Mouse (Mus musculus): ENCODE data around the gene Tmem210. TPM values are rescaled to one million over a fixed set of nuclear protein-coding genes. Genes with fewer than 3 reads are reported as not detected.
A peak's percentile ranks its signal among the peaks of the same experiment; 100 is the strongest.
"Not testable (repeated sequence)": the region's sequence is repeated elsewhere in the genome, so short reads cannot be mapped to it uniquely, and the experiment has no call there.

Gene Tmem210
- polyA plus RNA-seq, 1 experiment from 2014 or later: not detected

DNA sequence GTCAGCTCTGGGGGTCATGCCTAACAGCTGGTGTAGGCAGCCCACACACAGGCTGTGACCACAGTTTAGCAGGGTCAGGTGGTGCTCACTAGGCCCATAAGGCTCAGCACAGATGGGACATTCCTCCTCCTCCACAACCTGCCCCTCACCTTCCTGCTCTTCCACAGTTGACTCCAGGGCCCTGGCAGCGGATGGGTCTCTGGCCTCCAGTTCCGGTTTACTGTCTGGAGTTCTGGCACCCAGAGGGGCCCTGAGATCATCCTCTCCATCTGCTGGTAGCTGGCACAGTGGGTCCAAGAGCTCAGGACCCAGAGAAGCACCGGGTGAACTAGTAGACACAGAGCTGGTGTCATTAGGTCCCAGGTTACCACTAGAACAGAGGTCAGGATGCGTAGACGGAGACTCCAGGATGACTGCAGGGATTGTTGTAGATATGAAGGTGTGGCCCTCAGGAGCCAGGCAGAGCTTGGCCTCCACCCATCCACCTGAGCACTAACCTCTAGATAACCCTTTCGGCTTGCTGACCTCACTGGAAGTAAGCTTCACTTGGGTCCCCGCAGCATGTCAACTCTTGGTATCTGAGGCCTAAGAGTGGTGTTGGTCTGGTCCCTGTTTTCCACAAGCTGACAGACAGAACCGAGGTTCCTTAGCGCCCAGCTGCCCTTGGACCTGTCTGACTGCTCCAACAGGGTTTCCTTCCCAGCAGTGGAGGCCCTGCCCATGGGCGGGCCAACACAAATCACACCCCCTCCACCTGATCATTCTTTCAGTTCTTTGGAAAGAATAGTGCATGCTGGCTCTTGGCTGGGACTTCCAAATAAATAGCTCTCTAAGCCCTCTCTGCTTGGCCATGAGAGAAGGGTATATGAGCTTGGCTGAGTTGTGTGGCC lies 41.5 kb upstream of the Tmem210 start, which contains the start of gene AL732309.1:
Gene AL732309.1 (minus strand): TSS at position 681 of the 890 bp plus-strand sequence.
- Histone ChIP-seq H3K9me3 (replicated peaks; ENCODE audit: control insufficient read depth, low read length) (no peaks in the 10 kb centered on the region), H3K4me2 (ENCODE audit: low read depth, low read length) (no peak within 1 kb of the TSS), H3K36me3 (ENCODE audit: control insufficient read depth, insufficient read depth) (peaks cover 15% of the 10 kb centered on the region), H3K4me3 (ENCODE audit: low read depth, low read length) (no peak within 1 kb of the TSS), H3K27ac (ENCODE audit: low read length) (no peak within 1 kb of the TSS), H3K27me3 (ENCODE audit: control insufficient read depth, insufficient read depth, low read depth, low read length) (peaks cover 20% of the 10 kb centered on the region), H3K4me1 (ENCODE audit: control insufficient read depth, low read depth, low read length) (peaks cover 12% of the 10 kb centered on the region), H3K9ac (ENCODE audit: low read depth, low read length) (no peak within 1 kb of the TSS)
- no peak for ATAC-seq (ENCODE audit: low read depth)
- WGBS (ENCODE audit: insufficient replicate concordance): 78% methylated on average over 10 of the region's 10 CpGs

DNA sequence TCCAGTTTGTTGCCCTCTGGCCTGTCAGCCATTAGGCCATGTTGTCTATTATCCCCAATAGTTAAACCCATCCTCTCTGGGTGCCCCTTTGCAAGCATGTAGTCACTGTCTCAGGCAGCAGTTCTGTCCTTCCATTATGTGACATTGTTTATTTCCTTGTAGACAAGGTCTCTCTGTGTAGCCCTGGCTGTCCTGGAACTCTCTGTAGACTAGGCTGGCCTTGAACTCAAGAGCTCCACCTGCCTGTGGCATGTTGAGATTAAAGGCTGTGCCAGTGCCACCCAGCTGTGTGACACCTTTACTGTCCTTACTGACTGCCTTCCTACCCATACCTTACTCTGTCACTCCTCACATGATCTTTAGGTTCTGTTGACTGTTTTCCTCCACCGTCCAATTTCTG lies 35.6 kb upstream of the Tmem210 start:
- Histone ChIP-seq H3K9me3 (replicated peaks; ENCODE audit: control insufficient read depth, low read length) (no peaks in the 10 kb centered on the region), H3K4me1 (ENCODE audit: control insufficient read depth, low read depth, low read length) (peaks cover 14% of the 10 kb centered on the region), H3K27me3 (ENCODE audit: control insufficient read depth, insufficient read depth, low read depth, low read length) (no peaks in the 10 kb centered on the region), H3K4me3 (ENCODE audit: low read depth, low read length) (no peak overlapping the region), H3K4me2 (ENCODE audit: low read depth, low read length) (no peak overlapping the region), H3K27ac (ENCODE audit: low read length) (no peak overlapping the region), H3K9ac (ENCODE audit: low read depth, low read length) (no peak overlapping the region), H3K36me3 (ENCODE audit: control insufficient read depth, insufficient read depth) (peaks cover 15% of the 10 kb centered on the region)
- ATAC-seq (ENCODE audit: low read depth): no peak
- WGBS (ENCODE audit: insufficient replicate concordance): 76% methylated on average over 1 of the region's 1 CpGs

DNA sequence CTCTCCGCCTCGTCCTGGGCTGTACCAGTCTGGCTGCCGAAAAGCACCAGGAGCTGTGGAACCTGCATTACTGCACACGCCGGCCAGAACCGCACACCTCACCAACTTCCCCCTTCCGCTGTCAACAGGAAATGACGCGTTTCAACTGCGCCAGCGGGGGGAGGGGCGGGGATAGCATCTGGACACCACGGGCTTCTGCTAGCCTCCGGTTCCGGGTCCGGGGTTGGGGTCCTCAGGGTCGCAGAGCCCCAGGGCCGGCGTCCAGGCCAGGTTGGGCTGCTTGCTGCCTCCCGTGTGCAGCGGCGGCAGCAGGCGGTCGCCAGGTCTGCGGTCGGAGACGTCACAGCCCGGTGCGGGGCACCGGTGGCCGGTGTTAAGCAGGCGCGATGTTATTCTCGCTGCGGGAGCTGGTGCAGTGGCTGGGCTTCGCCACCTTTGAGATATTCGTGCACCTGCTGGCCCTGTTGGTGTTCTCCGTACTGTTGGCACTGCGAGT lies 32.6 kb upstream of the Tmem210 start, which contains the start of gene Tmem203:
Gene Tmem203 (plus strand): TSS at position 156 of the 496 bp plus-strand sequence.
- H3K9ac ChIP-seq (ENCODE audit: low read depth, low read length): peak within 1 kb of the TSS; percentile 91
- H3K9me3 ChIP-seq (replicated peaks; ENCODE audit: control insufficient read depth, low read length): no peaks in the 10 kb centered on the region
- H3K4me3 ChIP-seq (ENCODE audit: low read depth, low read length): peak within 1 kb of the TSS; percentile 100
- peaks cover 14% of the 10 kb centered on the region for H3K4me1 ChIP-seq (ENCODE audit: control insufficient read depth, low read depth, low read length)
- under 1% methylated on average over 39 of the region's 39 CpGs for WGBS (ENCODE audit: insufficient replicate concordance)
- peak; percentile 88 for ATAC-seq (ENCODE audit: low read depth)
- peak within 1 kb of the TSS; percentile 73 for H3K4me2 ChIP-seq (ENCODE audit: low read depth, low read length)
- H3K27ac ChIP-seq (ENCODE audit: low read length): peak within 1 kb of the TSS; percentile 87
- peaks cover 5% of the 10 kb centered on the region; the same call in 1 of the 2 replicates for H3K36me3 ChIP-seq (ENCODE audit: control insufficient read depth, insufficient read depth)
- no peaks in the 10 kb centered on the region for H3K27me3 ChIP-seq (ENCODE audit: control insufficient read depth, insufficient read depth, low read depth, low read length)

DNA sequence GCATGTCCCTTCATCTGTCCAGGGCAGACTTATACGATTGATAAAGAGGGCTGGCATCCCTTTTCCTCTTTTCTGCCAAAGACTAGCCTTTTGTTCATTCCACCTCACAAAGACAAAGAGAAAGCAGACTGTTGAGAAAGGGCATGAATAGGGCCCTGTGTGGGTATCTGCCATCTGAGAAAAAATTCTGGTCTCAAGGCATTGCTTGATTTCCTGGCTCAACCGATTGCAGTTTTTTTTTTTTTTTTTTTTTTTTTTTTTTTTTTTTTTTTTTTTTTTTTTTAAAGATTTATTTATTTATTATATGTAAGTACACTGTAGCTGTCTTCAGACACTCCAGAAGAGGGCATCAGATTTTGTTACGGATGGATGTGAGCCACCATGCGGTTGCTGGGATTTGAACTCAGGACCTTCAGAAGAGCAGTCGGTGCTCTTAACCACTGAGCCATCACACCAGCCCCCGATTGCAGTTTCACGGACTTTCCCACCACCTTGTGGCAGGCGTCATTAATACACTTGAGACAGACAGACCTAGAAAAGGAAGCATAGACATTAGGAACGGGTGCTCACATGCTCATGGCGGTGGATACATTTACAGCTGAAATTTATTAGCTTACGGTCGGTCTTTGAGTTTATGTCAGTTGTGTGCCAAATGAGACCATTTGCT lies 31.4 kb upstream of the Tmem210 start:
- peak overlapping the region; percentile 73 for H3K4me2 ChIP-seq (ENCODE audit: low read depth, low read length)
- WGBS (ENCODE audit: insufficient replicate concordance): 40% methylated on average over 11 of the region's 12 CpGs
- not testable (repeated sequence) for H3K9me3 ChIP-seq (replicated peaks; ENCODE audit: control insufficient read depth, low read length); ATAC-seq (ENCODE audit: low read depth); H3K27me3 ChIP-seq (ENCODE audit: control insufficient read depth, insufficient read depth, low read depth, low read length); H3K27ac ChIP-seq (ENCODE audit: low read length); H3K36me3 ChIP-seq (ENCODE audit: control insufficient read depth, insufficient read depth)
- peak overlapping the region; percentile 91 for H3K9ac ChIP-seq (ENCODE audit: low read depth, low read length)
- peaks cover 14% of the 10 kb centered on the region for H3K4me1 ChIP-seq (ENCODE audit: control insufficient read depth, low read depth, low read length)
- H3K4me3 ChIP-seq (ENCODE audit: low read depth, low read length): peak overlapping the region; percentile 100

DNA sequence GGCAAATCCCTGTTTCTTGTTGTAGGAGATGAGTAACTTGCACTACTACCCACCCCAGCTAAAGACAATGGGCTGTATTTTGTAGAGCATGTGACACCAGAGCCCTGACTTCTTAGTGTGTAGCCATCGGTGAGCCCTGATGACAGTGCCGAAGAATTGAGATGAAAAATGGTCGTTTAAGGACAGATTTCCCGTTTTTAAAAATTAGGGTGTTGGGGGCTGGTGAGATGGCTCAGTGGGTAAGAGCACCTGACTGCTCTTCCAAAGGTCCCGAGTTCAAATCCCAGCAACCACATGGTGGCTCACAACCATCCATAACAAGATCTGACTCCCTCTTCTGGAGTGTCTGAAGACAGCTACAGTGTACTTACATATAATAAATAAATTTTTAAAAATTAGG lies 30.7 kb upstream of the Tmem210 start:
- H3K27me3 ChIP-seq (ENCODE audit: control insufficient read depth, insufficient read depth, low read depth, low read length); ATAC-seq (ENCODE audit: low read depth); H3K4me3 ChIP-seq (ENCODE audit: low read depth, low read length); H3K9me3 ChIP-seq (replicated peaks; ENCODE audit: control insufficient read depth, low read length); H3K4me2 ChIP-seq (ENCODE audit: low read depth, low read length); H3K9ac ChIP-seq (ENCODE audit: low read depth, low read length); H3K27ac ChIP-seq (ENCODE audit: low read length); H3K36me3 ChIP-seq (ENCODE audit: control insufficient read depth, insufficient read depth): not testable (repeated sequence)
- 72% methylated on average over 5 of the region's 5 CpGs for WGBS (ENCODE audit: insufficient replicate concordance)
- peaks cover 19% of the 10 kb centered on the region for H3K4me1 ChIP-seq (ENCODE audit: control insufficient read depth, low read depth, low read length)

DNA sequence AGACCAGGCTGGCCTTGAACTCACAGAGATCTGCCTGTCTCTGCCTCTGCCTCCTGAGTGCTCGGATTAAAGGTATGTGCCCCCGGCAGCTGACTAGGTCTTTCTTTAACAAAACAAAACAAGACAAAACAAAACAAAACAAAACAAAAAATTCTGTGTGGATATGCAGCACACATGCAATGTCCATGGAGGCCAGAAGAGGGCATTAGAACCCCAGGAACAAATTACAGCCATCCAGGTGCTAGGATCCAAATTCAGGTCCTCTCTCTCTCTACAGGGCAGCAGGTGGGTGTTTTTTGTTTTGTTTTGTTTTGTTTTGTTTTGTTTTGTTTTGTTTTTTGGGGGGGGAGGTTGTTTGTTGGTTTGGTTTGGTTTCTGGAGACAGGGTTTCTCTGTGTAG lies 29.1 kb upstream of the Tmem210 start:
- no peak overlapping the region for H3K4me3 ChIP-seq (ENCODE audit: low read depth, low read length)
- ATAC-seq (ENCODE audit: low read depth): no peak
- H3K9ac ChIP-seq (ENCODE audit: low read depth, low read length): no peak overlapping the region
- H3K4me2 ChIP-seq (ENCODE audit: low read depth, low read length): no peak overlapping the region
- H3K9me3 ChIP-seq (replicated peaks; ENCODE audit: control insufficient read depth, low read length): no peaks in the 10 kb centered on the region
- H3K36me3 ChIP-seq (ENCODE audit: control insufficient read depth, insufficient read depth): no peaks in the 10 kb centered on the region
- no peaks in the 10 kb centered on the region for H3K27me3 ChIP-seq (ENCODE audit: control insufficient read depth, insufficient read depth, low read depth, low read length)
- H3K4me1 ChIP-seq (ENCODE audit: control insufficient read depth, low read depth, low read length): peaks cover 28% of the 10 kb centered on the region
- no peak overlapping the region for H3K27ac ChIP-seq (ENCODE audit: low read length)
- WGBS (ENCODE audit: insufficient replicate concordance): 38% methylated on average over 2 of the region's 2 CpGs

DNA sequence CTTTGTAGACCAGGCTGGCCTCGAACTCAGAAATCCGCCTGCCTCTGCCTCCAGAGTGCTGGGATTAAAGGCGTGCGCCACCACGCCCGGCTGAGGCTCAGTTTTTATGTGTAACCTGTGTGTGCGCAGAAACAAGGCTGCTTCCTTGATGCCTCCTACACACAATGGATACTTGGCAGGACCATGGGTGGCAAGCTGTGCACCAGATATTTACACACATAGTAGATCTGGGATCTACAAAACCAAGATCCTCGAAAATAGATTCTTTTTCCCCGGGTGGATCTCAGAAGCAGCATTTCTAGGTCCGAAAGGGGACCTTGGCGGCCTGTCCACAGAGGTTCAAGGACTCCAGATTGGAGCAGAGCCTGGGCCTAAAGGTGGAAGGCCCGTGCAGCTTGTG lies 26.1 kb upstream of the Tmem210 start:
- peak overlapping the region; percentile 89 for H3K4me3 ChIP-seq (ENCODE audit: low read depth, low read length)
- peak overlapping the region; percentile 68 for H3K27ac ChIP-seq (ENCODE audit: low read length)
- no peaks in the 10 kb centered on the region for H3K9me3 ChIP-seq (replicated peaks; ENCODE audit: control insufficient read depth, low read length)
- no peaks in the 10 kb centered on the region for H3K27me3 ChIP-seq (ENCODE audit: control insufficient read depth, insufficient read depth, low read depth, low read length)
- no peaks in the 10 kb centered on the region for H3K36me3 ChIP-seq (ENCODE audit: control insufficient read depth, insufficient read depth)
- peak overlapping the region; percentile 100 for H3K4me2 ChIP-seq (ENCODE audit: low read depth, low read length)
- WGBS (ENCODE audit: insufficient replicate concordance): 44% methylated on average over 11 of the region's 12 CpGs
- peak; percentile 1 for ATAC-seq (ENCODE audit: low read depth)
- H3K9ac ChIP-seq (ENCODE audit: low read depth, low read length): peak overlapping the region; percentile 69
- peaks cover 43% of the 10 kb centered on the region for H3K4me1 ChIP-seq (ENCODE audit: control insufficient read depth, low read depth, low read length)

DNA sequence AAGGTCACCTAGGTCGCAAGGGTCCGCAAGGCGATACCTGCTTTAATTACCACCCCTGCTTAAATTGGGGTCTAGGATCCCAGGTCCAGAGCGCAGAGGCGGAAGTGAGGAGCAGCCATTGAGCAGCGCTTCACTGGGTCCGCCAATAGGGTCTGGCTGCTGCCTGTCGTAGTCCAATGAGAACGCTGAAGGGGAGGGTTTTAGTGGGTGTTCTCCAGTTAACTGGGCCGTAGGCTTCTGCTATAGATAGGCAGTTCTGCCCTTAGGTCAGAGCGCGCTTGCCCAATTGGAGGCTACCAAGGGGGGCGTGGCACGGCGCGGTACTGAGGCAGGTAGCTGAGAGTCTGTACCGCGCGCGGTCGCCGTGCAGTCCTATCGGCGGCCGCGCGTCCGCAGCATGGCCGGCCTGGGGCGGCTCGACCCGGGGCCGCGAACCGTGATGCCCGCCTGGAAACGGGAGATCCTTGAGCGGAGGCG lies 25.6 kb upstream of the Tmem210 start, which contains the start of gene Tprn:
Gene Tprn (plus strand): TSS at position 328 of the 477 bp plus-strand sequence.
- H3K9me3 ChIP-seq (replicated peaks; ENCODE audit: control insufficient read depth, low read length): no peaks in the 10 kb centered on the region
- H3K36me3 ChIP-seq (ENCODE audit: control insufficient read depth, insufficient read depth): no peaks in the 10 kb centered on the region
- peaks cover 48% of the 10 kb centered on the region for H3K4me1 ChIP-seq (ENCODE audit: control insufficient read depth, low read depth, low read length)
- ATAC-seq (ENCODE audit: low read depth): peak; percentile 98
- H3K4me3 ChIP-seq (ENCODE audit: low read depth, low read length): peak within 1 kb of the TSS; percentile 89
- H3K4me2 ChIP-seq (ENCODE audit: low read depth, low read length): peak within 1 kb of the TSS; percentile 100
- H3K9ac ChIP-seq (ENCODE audit: low read depth, low read length): peak within 1 kb of the TSS; percentile 81
- H3K27me3 ChIP-seq (ENCODE audit: control insufficient read depth, insufficient read depth, low read depth, low read length): no peaks in the 10 kb centered on the region
- WGBS (ENCODE audit: insufficient replicate concordance): under 1% methylated on average over 39 of the region's 39 CpGs
- peak within 1 kb of the TSS; percentile 74 for H3K27ac ChIP-seq (ENCODE audit: low read length)

Data from liver, embryonic 16.5 days (tissue).